Mouse (Mus musculus) midbrain, embryonic 11.5 days (tissue): Measurements from ENCODE around the gene Cyba. TPM values are rescaled to one million over a fixed set of nuclear protein-coding genes. Genes with fewer than 3 reads are reported as not detected.

Experiments used
- ATAC-seq: fragments of 200-750 bp; cut with Nextera tagmentation; 2 replicates; pipeline ENCODE4 v1.8.0; 2017; ENCODE audit warnings: moderate TSS enrichment, moderate library complexity; ENCODE audit not compliant: low FRiP score
- DNase-seq: peaks from one replicate; pipeline ENCODE4 v3.0.0; 2015; ENCODE audit warnings: low spot score; ENCODE audit errors: missing footprints
- H3K27ac ChIP-seq: fragments of 300-500 bp; sonication (generic); 2 replicates; pipeline ENCODE4 v1.5.1; 2014; ENCODE audit warnings: low read depth, low read length
- H3K27me3 ChIP-seq: fragments of 300-500 bp; sonication (generic); 2 replicates; pipeline ENCODE4 v1.6.1; 2014; ENCODE audit warnings: mild to moderate bottlenecking, low read length, moderate library complexity, mixed read lengths; ENCODE audit not compliant: control insufficient read depth, insufficient read depth
- H3K36me3 ChIP-seq: fragments of 300-500 bp; sonication (generic); 2 replicates; pipeline ENCODE4 v1.6.1; 2014; ENCODE audit warnings: mild to moderate bottlenecking, low read length, moderate library complexity, mixed read lengths; ENCODE audit not compliant: control insufficient read depth, insufficient read depth
- H3K4me1 ChIP-seq: fragments of 300-500 bp; sonication (generic); 2 replicates; pipeline ENCODE4 v1.6.1; 2014; ENCODE audit warnings: low read length; ENCODE audit not compliant: control insufficient read depth, insufficient read depth
- H3K4me2 ChIP-seq: fragments of 300-500 bp; sonication (generic); 2 replicates; pipeline ENCODE4 v1.6.1; 2014; ENCODE audit warnings: mild to moderate bottlenecking, moderate library complexity
- H3K4me3 ChIP-seq: fragments of 300-500 bp; sonication (generic); 2 replicates; pipeline ENCODE4 v1.5.1; 2014; ENCODE audit warnings: low read depth, low read length
- H3K9ac ChIP-seq: fragments of 300-500 bp; sonication (generic); 2 replicates; pipeline ENCODE4 v1.6.1; 2014; ENCODE audit warnings: low read length
- H3K9me3 ChIP-seq: fragments of 300-500 bp; sonication (generic); 2 replicates; pipeline ENCODE4 v1.6.1; 2016; ENCODE audit warnings: low read length; ENCODE audit not compliant: control insufficient read depth
- WGBS: fragments of 180-500 bp; shearing (Covaris S2); extraction: QIAGEN DNeasy Blood & Tissue Kit; methylation state at CpG from one replicate; pipeline ENCODE4 v1.1.7; 2014; 5-methylcytosine and 5-hydroxymethylcytosine counted together
- microRNA-seq: library from miRNA; unstranded; fragments of <30 nt; microRNA quantifications from one replicate; pipeline ENCODE4, GENCODE M21; 2017
- polyA plus RNA-seq: library from polyadenylated mRNA; unstranded; fragments of >200 nt; fragmentation: Nextera tagmentation; extraction: Ambion mirVana; gene quantifications from 2 replicates; pipeline ENCODE4 v1.2.1, GENCODE M21; 2014

Gene Cyba
- polyA plus RNA-seq, 1 experiment from 2014 or later: 61.6 TPM

GRCm38 (mm10) chr8:122376365-122377231, 56.1 kb downstream of the Cyba start, which contains the start of gene Zc3h18:
Gene Zc3h18 (plus strand): TSS chr8:122376609.
- Histone ChIP-seq H3K27me3 (no peaks in the 10 kb centered on the region), H3K9ac (peak within 1 kb of the TSS; percentile 93), H3K36me3 (no peaks in the 10 kb centered on the region), H3K9me3 (no peaks in the 10 kb centered on the region), H3K27ac (peak within 1 kb of the TSS; percentile 61), H3K4me2 (peak within 1 kb of the TSS; percentile 60), H3K4me1 (peaks cover 15% of the 10 kb centered on the region), H3K4me3 (peak within 1 kb of the TSS; percentile 92)
- ATAC-seq (peak; percentile 96), DNase-seq (peak; percentile 100)
- WGBS: under 1% methylated on average over 102 of the region's 107 CpGs

- DNase-seq: no peak
- H3K36me3 ChIP-seq: no peaks in the 10 kb centered on the region
- no peak overlapping the region for H3K27ac ChIP-seq
- WGBS: 28% methylated on average over 13 of the region's 13 CpGs
- H3K9ac ChIP-seq: peak overlapping the region; percentile 51; the same call in 1 of the 2 replicates
- no peaks in the 10 kb centered on the region for H3K9me3 ChIP-seq
- peak overlapping the region; percentile 41 for H3K4me2 ChIP-seq
- H3K4me3 ChIP-seq: peak overlapping the region; percentile 92
- ATAC-seq: peak; percentile 49
- H3K27me3 ChIP-seq: no peaks in the 10 kb centered on the region
- peaks cover 15% of the 10 kb centered on the region for H3K4me1 ChIP-seq
Measured at GRCm38 (mm10) chr8:122375751-122376364, 56.9 kb downstream of the Cyba start.

GRCm38 (mm10) chr8:122375320-122375719, 57.4 kb downstream of the Cyba start:
- WGBS: 94% methylated on average over 7 of the region's 7 CpGs
- peaks cover 15% of the 10 kb centered on the region for H3K4me1 ChIP-seq
- H3K27ac ChIP-seq: no peak overlapping the region
- no peak overlapping the region for H3K4me2 ChIP-seq
- ATAC-seq: no peak
- H3K27me3 ChIP-seq: no peaks in the 10 kb centered on the region
- DNase-seq: no peak
- no peaks in the 10 kb centered on the region for H3K36me3 ChIP-seq
- H3K9ac ChIP-seq: no peak overlapping the region
- no peaks in the 10 kb centered on the region for H3K9me3 ChIP-seq
- no peak overlapping the region for H3K4me3 ChIP-seq

Small RNA genes lying within 50 kb of the gene (microRNA-seq; reads per million reads assigned to microRNA genes)
- gene Gm24366: not detected

Other genes with a start within 250 kb of the Cyba start
- gene Zfpm1, start 150.8 kb downstream of the Cyba start, polyA plus RNA-seq: 1.6 and 1.8 TPM in 2 replicates
- gene Trhr2, start 72.2 kb downstream of the Cyba start, polyA plus RNA-seq: not detected in 2 replicates
- gene Zc3h18, start 56.3 kb downstream of the Cyba start, polyA plus RNA-seq: 42.0 and 43.7 TPM in 2 replicates
- not detected in 2 replicates for gene Il17c, start 10.9 kb downstream of the Cyba start, polyA plus RNA-seq
- 44.3 and 48.1 TPM in 2 replicates for gene Mvd, start 10.5 kb upstream of the Cyba start, polyA plus RNA-seq
- not detected in 2 replicates for gene Snai3, start 27.8 kb upstream of the Cyba start, polyA plus RNA-seq
- 23.2 and 29.7 TPM in 2 replicates for gene Rnf166, start 43.1 kb upstream of the Cyba start, polyA plus RNA-seq
- gene Ctu2, start 43.2 kb upstream of the Cyba start, polyA plus RNA-seq: 74.8 and 78.7 TPM in 2 replicates
- 2.8 and 4.3 TPM in 2 replicates for gene Piezo1, start 118.4 kb upstream of the Cyba start, polyA plus RNA-seq
- gene Cdt1, start 135.1 kb upstream of the Cyba start, polyA plus RNA-seq: 25.7 and 35.8 TPM in 2 replicates
- gene Aprt, start 144.0 kb upstream of the Cyba start, polyA plus RNA-seq: 176 and 195 TPM in 2 replicates
- 6.0 and 6.4 TPM in 2 replicates for gene Galns, start 178.5 kb upstream of the Cyba start, polyA plus RNA-seq
- 43.0 and 43.7 TPM in 2 replicates for gene Trappc2l, start 178.7 kb upstream of the Cyba start, polyA plus RNA-seq
- not detected in 2 replicates for gene Pabpn1l, start 189.8 kb upstream of the Cyba start, polyA plus RNA-seq